Mouse (Mus musculus): ENCODE data around the gene Gdpgp1.
A peak's percentile ranks its signal among the peaks of the same experiment; 100 is the strongest.

The Gdpgp1 gene

DNA sequence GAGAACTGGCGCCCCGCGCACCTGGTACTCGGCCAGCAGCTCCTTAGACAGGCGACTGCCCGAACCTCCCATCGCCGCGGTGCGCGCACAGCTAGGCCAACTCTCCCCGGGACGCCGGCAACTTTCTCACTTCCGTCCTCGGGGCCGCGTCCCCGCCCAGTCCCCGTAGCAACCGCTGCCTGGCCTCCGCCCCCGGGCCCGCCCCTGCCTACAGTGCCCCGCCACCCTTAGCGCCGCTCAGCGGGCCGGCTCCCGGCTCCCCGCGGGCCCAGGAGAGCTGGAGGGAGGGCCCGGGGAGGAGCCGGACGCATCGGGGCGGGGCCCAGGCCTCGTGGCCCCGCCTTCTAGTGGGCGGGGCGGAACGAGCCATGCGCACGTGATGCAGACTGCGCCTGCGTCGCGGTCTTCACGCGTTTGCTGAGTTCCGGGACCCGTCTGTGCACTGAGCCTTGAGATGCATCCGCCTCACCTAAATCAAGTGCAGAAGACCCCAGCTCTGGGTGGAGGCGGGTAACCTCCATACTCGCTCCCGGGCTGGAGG lies at the start of gene Gdpgp1, which contains the start of gene Cib1:
Gene Gdpgp1, plus strand, starts transcription at position 377 of the 541 bp plus-strand sequence.
Gene Cib1, minus strand, starts transcription at position 325 of the 541 bp plus-strand sequence.
- peak; percentile 97 for DNase-seq (ENCODE audit: extremely low spot score, low spot score)

DNA sequence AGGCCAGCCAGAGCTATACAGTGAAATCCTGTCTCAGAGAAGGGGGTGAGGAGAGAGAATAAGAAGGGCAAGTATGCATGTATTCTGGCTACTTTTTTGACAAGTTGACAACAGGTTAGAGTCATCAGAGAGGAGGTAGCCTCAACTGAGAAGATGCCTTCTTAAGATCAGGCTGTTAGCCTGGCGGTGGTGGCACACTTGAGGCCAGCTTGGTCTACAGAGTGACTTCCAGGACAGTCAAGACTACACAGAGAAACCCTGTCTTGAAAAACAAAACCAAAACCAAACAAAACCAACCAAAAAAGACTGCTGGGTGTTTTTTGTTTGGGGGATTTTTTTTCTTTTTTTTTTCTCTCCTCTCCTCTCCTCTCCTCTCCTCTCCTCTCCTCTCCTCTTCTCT lies 49.2 kb upstream of the Gdpgp1 start:
- DNase-seq (ENCODE audit: extremely low spot score, low spot score) = no peak

- no peak for DNase-seq (ENCODE audit: extremely low spot score, low spot score)
These were observed 48.7 kb upstream of the Gdpgp1 start for GRCm38 (mm10) chr7:80183969-80184368.

DNA sequence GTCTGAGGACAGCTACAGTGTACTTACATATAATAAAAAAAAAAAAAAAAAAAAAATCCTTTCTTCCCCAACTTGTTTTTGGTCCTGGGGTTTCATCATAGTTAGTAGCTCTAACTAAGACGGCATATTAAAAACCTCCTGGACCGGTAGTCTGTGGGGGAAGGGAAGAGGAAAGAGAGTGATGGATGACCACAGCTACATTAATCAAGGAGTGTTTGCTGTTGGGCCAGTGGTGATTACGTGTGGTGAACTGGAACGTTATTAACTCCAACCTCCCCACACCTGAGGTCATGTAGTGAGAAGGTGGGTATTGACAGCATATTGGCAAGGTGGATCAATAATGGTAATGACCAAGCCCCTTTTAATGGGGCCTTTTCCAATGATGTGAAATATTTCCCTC lies 48.1 kb upstream of the Gdpgp1 start:
- DNase-seq (ENCODE audit: extremely low spot score, low spot score) = no peak

GRCm38 (mm10) chr7:80184968-80185367 lies 47.7 kb upstream of the Gdpgp1 start:
- no peak for DNase-seq (ENCODE audit: extremely low spot score, low spot score)

GRCm38 (mm10) chr7:80186021-80186420 lies 46.6 kb upstream of the Gdpgp1 start:
- no peak for DNase-seq (ENCODE audit: extremely low spot score, low spot score)

DNA sequence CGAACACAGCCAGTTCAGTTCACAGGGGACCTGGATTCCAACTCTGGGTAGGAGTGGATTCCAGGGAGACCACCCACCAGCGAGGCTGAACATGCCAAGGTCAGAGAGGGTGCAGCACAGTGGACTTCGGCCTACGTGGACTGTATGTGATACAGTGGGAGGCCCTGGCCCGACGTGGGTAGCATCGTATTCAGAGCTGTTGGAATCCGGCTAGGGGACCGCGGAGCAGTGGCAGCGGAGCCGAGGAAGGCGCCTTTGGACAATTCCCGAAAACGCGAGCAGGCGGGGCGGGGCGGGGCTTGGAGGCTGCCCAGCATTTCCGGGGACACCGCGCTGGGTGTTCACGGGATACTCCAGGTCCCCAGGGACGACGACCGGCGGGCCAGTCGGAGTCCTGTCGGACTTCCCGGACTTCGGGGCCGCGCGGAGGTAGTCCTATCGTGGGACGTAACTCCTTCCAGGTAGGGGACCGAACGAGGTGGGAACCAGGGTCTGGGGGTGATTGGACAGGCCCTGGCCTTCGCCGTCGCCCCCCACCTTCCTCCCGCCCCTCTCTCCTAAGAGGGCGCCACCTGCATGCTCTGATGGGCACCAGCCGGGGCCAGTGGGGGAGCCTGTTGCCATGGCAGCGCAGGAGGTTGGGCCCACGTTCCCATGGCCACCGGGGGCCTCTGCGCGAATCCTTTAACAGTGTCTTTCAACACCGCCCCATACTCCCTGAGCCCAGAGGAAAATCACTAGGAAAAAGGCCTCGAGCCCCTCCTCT lies 46.0 kb upstream of the Gdpgp1 start, which contains the start of gene Sema4b:
Gene Sema4b, plus strand, starts transcription at position 311 of the 766 bp plus-strand sequence.
- DNase-seq (ENCODE audit: extremely low spot score, low spot score) = peak; percentile 92

- no peak for DNase-seq (ENCODE audit: extremely low spot score, low spot score)
These were observed 45.2 kb upstream of the Gdpgp1 start for GRCm38 (mm10) chr7:80187501-80187900.

- DNase-seq (ENCODE audit: extremely low spot score, low spot score) = no peak
These were observed 44.0 kb upstream of the Gdpgp1 start for GRCm38 (mm10) chr7:80188579-80189125.

DNA sequence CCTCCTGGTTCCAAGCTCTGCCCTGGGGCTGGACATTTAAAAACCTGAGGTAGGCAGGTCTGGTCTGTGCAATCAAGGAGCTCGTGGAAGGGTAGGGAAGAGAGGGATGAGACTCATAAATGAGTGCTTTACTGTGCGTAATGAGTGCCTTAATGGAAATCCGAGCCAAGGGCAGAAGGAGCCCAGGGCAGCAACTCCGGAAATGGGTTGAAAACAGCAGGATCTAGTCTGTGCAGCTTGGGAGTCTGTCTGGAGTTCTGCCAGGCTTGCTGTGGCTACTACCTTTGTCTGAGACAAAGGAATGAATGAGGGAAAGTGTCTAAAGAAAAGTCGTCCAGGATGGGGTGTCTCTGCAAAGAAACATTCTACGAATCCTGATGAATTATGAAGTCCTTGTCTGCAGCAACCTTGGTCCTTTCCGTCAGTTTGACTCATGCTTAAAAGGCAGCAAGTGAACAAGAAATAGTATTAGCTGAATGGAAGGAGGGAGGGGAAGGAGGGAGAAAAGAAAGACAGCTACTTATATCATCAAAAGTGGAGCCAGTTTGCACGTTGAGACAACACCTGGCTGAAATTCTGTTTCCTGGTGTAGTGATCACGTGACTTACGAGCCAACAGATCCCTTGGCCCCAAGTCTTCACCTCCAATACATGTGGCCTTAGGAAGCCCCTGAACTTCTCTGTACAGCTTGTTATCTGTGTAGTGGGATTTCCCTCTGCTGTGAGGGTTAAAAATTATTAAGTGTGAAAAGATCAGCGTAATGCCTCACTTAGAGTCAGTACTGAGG lies 43.3 kb upstream of the Gdpgp1 start:
- DNase-seq (ENCODE audit: extremely low spot score, low spot score) = no peak

- no peak for DNase-seq (ENCODE audit: extremely low spot score, low spot score)
These were observed 41.2 kb upstream of the Gdpgp1 start for GRCm38 (mm10) chr7:80191455-80191854.

DNA sequence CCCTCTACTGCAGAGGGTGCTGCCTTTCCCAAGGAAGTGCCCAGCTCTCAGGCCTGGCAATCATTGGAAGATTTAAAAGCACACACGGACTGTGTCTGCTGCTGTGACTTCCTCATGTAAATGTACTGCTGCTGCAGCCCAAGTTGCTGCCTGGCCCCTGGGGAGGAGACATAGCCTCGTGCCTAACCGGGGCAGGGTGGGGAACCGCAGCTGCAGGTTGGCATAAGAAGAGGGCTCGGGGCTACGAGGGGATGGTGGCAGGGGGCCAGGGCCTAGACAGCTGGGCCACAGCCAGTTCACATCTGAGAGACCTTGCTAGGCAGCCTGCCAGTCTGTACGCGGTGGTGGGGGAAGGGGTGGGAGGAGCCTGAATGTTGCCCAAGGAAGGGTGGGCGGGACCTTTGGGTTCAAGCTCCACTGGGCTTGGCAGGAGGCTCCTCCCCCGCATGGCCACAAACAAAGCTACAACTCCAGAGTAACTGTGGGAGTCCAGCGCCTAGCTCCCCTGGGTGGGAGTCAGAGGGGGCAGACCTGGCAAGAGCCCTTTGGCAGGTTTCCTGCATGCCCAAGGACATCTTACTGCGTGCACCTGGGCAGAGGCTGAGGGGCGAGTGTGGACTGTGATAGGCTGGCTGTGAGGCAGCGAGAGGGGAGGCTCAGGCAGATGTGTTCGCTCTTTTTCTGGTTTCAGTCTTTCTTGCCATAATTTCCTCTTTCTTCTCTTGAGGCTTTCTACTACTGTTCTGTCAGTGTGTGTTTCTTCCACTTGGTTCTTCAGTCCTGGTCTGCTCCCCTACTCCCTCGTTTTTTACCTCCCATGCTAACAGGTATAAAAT lies 40.2 kb upstream of the Gdpgp1 start:
- peak; percentile 76 for DNase-seq (ENCODE audit: extremely low spot score, low spot score)

DNA sequence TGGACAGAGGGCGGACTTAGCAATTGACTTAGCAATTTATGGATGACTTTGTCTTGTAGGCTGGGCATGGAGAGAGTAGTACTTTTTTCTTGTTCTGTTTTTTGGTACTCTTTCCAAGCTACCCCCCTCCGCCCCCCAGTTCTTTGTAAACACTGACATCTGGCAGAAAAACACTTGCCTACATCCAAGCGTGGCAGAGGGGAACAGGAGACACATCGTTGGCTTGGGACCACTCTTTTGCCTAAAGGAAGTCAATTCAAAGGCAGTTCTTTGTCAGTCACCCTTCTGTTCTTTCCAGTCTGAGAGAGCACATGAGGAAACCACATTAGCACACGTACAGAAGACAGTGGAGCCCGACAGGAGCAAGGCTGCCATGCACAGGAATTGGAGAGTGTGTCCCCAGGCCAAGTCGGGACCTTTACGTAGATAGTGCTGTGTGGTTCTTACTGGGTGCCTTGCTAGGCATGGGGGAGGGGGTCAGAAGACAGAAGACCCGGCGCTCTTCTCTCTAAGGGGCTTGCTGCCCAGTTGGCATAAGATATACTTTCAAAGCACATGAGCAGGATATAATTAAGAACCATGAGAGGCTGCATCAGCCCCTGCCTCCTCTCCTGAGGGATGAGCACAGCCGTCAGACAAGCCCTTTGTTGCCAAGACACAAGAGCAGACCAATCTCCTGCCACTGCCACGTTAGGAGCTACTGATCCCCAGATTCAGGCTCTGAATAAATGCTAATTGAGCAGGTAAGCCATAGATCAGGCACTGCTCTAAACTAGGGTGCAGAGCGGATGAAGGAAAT lies 38.5 kb upstream of the Gdpgp1 start:
- no peak for DNase-seq (ENCODE audit: extremely low spot score, low spot score)

DNA sequence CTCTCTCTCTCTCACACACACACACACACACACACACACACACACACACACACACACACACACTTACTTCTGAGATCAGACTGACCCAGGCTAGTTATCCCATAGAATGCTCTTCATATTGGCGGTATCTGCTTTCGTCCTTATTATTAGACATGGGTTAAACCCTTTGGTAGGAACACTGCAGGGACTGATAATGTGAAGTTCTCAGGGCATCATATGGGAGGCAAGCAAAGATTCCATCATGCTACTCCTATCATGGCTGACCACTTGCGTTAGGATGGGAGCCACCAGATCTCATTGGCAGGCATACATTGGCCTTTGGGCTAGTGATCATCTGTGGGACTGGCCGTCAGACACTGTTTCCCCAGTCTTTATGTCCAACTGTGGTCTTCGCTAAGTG lies 37.5 kb upstream of the Gdpgp1 start:
- DNase-seq (ENCODE audit: extremely low spot score, low spot score) = no peak

DNA sequence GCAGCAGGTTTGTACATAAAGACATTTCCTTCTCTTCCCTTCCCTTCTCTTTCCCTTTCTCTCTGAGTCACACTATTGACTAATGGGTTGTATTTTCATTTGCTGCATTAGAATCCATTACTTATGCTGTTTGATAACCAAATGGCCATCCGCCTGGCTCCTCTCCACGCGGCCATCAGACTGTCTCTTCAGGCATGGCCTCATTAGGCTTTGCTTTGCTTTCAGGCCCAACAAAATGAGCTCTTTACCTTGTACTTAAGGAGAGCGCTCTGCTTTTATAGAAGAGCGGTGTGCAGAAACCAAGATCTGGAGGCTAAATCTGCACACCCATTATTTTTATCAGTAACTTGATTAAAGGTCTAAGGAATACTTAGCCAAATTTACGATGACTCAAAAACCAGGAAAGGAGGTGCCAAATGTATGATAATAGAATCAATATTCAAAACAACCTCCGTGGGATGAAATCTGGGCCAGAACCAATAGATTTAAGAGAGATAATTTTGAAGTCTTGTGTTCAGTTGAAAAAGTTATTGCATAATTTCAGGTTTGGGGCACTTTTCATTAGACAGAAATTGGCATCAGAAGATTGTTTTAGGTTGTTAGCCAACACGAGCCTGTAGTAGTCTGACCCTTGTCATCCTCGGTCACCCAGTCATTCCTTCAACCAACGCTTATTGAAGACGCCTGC lies 36.9 kb upstream of the Gdpgp1 start:
- no peak for DNase-seq (ENCODE audit: extremely low spot score, low spot score)

DNA sequence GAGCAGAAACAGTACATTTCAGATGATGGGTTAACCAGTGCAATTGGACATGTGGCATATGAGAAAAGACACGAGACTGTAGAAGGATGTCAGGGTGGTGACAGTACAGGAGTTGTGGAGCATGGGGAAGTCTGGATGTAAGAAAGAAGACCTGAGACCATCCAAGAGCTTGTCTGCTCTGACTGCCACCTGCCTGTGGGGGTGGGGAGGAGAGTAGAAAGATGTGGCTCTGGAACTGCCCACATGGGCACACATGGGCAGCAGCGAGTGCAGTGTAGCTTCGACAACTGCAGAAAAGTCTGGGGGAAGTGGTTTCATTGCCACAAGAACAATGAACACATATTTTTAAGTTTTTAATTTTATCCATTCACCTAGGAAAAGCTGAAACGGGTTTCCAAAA lies 35.3 kb upstream of the Gdpgp1 start:
- DNase-seq (ENCODE audit: extremely low spot score, low spot score) = no peak

- peak; percentile 89 for DNase-seq (ENCODE audit: extremely low spot score, low spot score)
These were observed 34.5 kb upstream of the Gdpgp1 start for GRCm38 (mm10) chr7:80197941-80198778.

- no peak for DNase-seq (ENCODE audit: extremely low spot score, low spot score)
These were observed 33.8 kb upstream of the Gdpgp1 start for GRCm38 (mm10) chr7:80198863-80199262.

- DNase-seq (ENCODE audit: extremely low spot score, low spot score) = no peak
These were observed 33.4 kb upstream of the Gdpgp1 start for GRCm38 (mm10) chr7:80199286-80199685.

Measured in neural tube, embryonic 10.5 days (tissue).